Mouse (Mus musculus) bone marrow macrophage, adult 2 months (primary cell): ENCODE measurements around the gene Tpbpa.
"Not testable (repeated sequence)": the region's sequence is repeated elsewhere in the genome, so short reads cannot be mapped to it uniquely, and the experiment has no call there.

Source experiments
- CTCF ChIP-seq: IDR thresholded peaks from 2 replicates; pipeline ENCODE4 v1.5.1; 2012; ENCODE audit warnings: low read depth, mild to moderate bottlenecking, low read length, moderate library complexity
- POLR2A ChIP-seq: IDR thresholded peaks from 2 replicates; pipeline ENCODE4 v1.6.1; 2012; ENCODE audit warnings: mild to moderate bottlenecking, low read depth, low read length, borderline replicate concordance

DNA sequence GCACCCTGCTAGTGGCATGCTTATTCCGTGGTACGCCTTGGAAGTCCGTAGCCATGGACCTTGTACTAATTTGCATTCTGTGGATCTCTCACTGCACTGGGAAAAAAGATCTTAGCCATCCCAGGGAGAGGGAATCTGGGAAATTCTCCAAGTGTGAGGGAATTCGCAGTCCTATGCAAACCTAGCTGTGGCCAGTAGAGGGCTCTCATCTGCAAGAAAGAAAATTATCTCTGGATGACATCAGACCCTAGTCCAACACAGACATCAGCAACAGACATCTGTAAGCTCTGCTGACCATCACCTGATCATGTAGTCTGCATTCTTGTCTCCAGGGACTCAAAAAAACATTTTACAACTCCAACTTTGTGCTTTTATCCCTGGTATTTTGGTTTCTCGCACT lies 45.1 kb upstream of the Tpbpa start:
- not testable (repeated sequence) for TF ChIP-seq POLR2A, CTCF
